Mouse (Mus musculus): Measurements from ENCODE around the gene Timp2. TPM values are rescaled to one million over a fixed set of nuclear protein-coding genes. Genes with fewer than 3 reads are reported as not detected.

Gene Timp2
- 58.7 and 102 TPM in 2 replicates for polyA plus RNA-seq (2014; fragmentation: Nextera tagmentation; extraction: Ambion mirVana)

DNA sequence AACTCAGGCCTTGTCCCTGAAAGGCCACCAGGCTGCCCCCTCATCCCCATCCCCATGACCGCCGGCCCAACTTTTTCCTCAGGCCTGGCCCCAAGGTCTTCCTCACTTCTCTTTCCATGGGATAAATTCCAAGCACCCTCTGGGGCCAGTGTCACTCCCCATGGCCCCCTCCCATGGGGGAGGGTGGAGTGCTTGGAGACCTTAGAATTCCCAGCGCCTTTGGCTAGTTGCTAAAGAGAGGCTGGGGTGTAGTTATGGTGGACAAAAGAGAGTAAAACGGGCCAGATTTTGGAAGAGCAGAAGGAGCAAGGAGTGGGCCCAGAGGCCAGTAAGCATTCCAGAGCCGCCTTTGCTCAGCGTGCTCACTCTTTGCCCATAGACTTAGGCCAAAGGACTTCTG, at the start of gene Timp2:
Timp2 (minus strand) TSS at position 101 of the 400 bp plus-strand sequence.
- WGBS, result 36% methylated on average over 6 of the region's 6 CpGs
- no peaks in the 10 kb centered on the region for H3K27me3 ChIP-seq (ENCODE audit: control insufficient read depth, insufficient read depth, low read length)

DNA sequence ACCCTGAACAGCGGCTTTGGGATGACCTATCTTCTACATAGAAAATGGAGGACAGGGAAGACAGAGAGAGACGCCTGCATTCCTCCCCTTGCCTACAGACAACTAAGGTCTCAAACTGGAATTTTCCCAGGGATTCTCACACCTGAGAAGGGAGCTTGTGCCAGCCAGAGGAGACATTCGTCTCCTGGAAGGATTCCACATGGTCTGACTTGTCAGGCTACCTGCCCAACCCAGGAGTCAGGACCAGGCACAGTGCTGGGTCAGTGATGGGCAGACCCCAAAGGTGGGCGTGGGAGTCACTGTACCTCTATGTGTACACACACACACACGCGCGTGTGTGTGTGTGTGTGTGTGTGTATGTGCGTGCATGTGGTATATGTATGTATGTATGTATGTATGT, 49.8 kb upstream of the Timp2 start:
- peaks cover 38% of the 10 kb centered on the region for H3K36me3 ChIP-seq (ENCODE audit: control insufficient read depth, insufficient read depth, low read length)
- no peak overlapping the region for H3K4me2 ChIP-seq (replicated peaks; ENCODE audit: low read depth, low read length)
- H3K9me3 ChIP-seq (ENCODE audit: control insufficient read depth, low read length), result no peaks in the 10 kb centered on the region
- no peak overlapping the region for H3K27ac ChIP-seq (ENCODE audit: low read depth, low read length)
- no peak overlapping the region for H3K4me3 ChIP-seq (ENCODE audit: low read length)
- WGBS, result 90% methylated on average over 8 of the region's 8 CpGs
- peaks cover 24% of the 10 kb centered on the region for H3K4me1 ChIP-seq (ENCODE audit: control insufficient read depth, insufficient read depth, low read length)
- H3K27me3 ChIP-seq (ENCODE audit: control insufficient read depth, insufficient read depth, low read length), result no peaks in the 10 kb centered on the region
- H3K9ac ChIP-seq (ENCODE audit: low read depth, low read length), result no peak overlapping the region
- no peak for ATAC-seq (ENCODE audit: low FRiP score, low TSS enrichment)

More for the DNA sequence above, at the start of gene Timp2:
- H3K27ac ChIP-seq (ENCODE audit: low read depth, low read length), result peak within 1 kb of the TSS; percentile 90
- peak within 1 kb of the TSS; percentile 82 for H3K4me3 ChIP-seq (ENCODE audit: low read length)
- no peaks in the 10 kb centered on the region for H3K9me3 ChIP-seq (ENCODE audit: control insufficient read depth, low read length)
- ATAC-seq (ENCODE audit: low FRiP score, low TSS enrichment), result no peak; the same call in 1 of the 2 replicates
- H3K4me1 ChIP-seq (ENCODE audit: control insufficient read depth, insufficient read depth, low read length), result peaks cover 28% of the 10 kb centered on the region
- peaks cover 2% of the 10 kb centered on the region; the same call in 1 of the 2 replicates for H3K36me3 ChIP-seq (ENCODE audit: control insufficient read depth, insufficient read depth, low read length)
- H3K4me2 ChIP-seq (replicated peaks; ENCODE audit: low read depth, low read length), result peak within 1 kb of the TSS; percentile 89
- H3K9ac ChIP-seq (ENCODE audit: low read depth, low read length), result peak within 1 kb of the TSS; percentile 94

DNA sequence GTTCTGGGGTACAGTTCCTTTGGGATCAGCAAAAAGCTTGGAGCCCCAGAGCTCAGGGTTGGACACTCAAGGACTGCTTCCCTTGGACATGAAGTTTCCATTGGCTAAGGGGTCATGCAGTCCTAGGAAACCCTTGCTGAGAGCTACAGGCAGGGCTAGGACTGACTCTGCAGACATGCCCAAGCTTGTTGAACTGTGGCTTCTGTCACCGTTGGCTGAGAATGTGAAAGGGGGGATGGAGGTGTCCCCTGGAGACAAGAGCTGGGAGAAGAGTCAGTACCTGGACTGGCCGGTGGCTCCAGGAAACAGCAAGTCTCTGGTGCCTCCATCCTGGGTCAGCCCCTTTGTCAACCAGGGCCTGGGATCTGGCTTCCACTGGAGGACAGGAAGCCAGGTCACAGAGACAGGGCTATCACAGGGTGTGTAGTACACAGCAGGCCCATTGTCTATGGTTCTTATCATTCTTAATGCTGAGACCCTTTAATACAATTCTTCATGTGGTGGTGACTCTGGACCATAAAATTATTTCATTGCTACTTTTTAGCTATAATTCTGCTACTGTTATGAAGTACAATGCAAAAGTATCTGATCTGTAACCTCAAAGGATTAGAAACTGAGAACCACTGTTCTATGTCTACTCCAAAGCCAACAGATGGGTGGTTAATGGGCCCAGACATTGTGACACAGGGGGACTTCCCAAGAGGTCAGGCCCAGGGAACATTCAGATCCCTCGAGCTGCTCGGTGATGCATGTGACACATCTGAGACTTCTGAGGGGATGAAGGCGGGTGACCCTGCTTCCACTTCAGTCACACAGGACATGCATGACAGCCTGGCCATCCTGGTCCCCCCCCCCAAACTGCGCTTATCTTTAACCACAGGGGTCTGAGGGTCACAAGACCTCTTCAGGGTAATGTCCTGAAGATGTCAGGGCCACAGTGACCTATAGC, 48.7 kb upstream of the Timp2 start:
- Histone ChIP-seq H3K4me2 (replicated peaks; ENCODE audit: low read depth, low read length) (no peak overlapping the region), H3K27ac (ENCODE audit: low read depth, low read length) (no peak overlapping the region), H3K9me3 (ENCODE audit: control insufficient read depth, low read length) (no peaks in the 10 kb centered on the region), H3K27me3 (ENCODE audit: control insufficient read depth, insufficient read depth, low read length) (no peaks in the 10 kb centered on the region), H3K4me1 (ENCODE audit: control insufficient read depth, insufficient read depth, low read length) (peaks cover 28% of the 10 kb centered on the region), H3K4me3 (ENCODE audit: low read length) (no peak overlapping the region), H3K36me3 (ENCODE audit: control insufficient read depth, insufficient read depth, low read length) (peaks cover 29% of the 10 kb centered on the region), H3K9ac (ENCODE audit: low read depth, low read length) (no peak overlapping the region)
- peak; percentile 24; the same call in 1 of the 2 replicates for ATAC-seq (ENCODE audit: low FRiP score, low TSS enrichment)
- 46% methylated on average over 6 of the region's 6 CpGs for WGBS

DNA sequence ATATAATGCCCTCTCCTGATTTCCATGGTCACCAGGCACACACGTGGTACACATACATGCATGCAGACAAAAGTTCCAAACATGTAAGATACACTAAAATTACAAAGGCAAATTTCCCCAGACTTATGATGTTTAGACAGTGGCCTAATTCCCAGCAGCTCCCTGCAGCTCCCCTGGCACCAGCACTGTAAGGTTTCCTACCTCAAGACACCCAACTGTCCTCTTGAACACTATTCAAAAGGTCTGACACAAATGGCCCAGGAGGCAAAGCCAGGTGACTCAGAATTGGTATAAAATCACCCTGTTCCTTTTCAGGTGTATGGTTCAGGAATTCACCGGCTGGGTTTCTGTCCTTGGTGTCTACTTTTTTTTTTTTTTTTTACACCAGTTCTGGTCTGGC, 47.6 kb upstream of the Timp2 start:
- peaks cover 28% of the 10 kb centered on the region for H3K4me1 ChIP-seq (ENCODE audit: control insufficient read depth, insufficient read depth, low read length)
- H3K36me3 ChIP-seq (ENCODE audit: control insufficient read depth, insufficient read depth, low read length), result peaks cover 21% of the 10 kb centered on the region
- no peak overlapping the region for H3K27ac ChIP-seq (ENCODE audit: low read depth, low read length)
- H3K4me2 ChIP-seq (replicated peaks; ENCODE audit: low read depth, low read length), result no peak overlapping the region
- 87% methylated on average over 2 of the region's 2 CpGs for WGBS
- no peaks in the 10 kb centered on the region for H3K27me3 ChIP-seq (ENCODE audit: control insufficient read depth, insufficient read depth, low read length)
- H3K9me3 ChIP-seq (ENCODE audit: control insufficient read depth, low read length), result no peaks in the 10 kb centered on the region
- ATAC-seq (ENCODE audit: low FRiP score, low TSS enrichment), result no peak
- no peak overlapping the region for H3K9ac ChIP-seq (ENCODE audit: low read depth, low read length)
- no peak overlapping the region for H3K4me3 ChIP-seq (ENCODE audit: low read length)

DNA sequence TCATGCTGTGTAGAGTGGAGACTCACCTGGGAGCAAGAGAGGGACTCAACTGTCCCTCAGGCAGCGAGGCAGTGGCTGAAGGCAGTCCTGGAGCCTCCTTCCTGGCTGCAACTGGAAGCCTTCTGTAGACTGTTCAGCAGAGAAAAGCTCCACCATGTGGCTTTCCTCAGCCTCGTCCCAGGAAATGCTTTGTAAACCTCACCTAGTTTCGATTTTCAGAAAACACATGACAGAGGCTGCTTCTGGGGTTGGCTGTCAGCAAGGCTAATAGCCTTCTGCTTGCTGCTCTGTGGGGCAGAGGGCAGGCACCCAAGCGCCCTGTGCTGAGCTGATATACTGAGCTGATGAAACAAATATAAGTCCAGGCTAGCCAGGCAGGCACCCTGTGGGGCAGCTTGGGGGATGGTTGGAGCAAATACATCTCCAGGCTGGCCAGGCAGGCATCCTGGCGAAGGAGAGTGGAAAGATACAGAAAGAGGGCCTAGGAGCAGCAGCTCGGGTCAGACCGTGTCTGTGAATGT, 46.3 kb upstream of the Timp2 start, which contains the start of gene Lgals3bp:
Lgals3bp (minus strand) TSS at position 333 of the 521 bp plus-strand sequence.
- ATAC-seq (ENCODE audit: low FRiP score, low TSS enrichment), result peak; percentile 47; the same call in 1 of the 2 replicates
- Histone ChIP-seq H3K9me3 (ENCODE audit: control insufficient read depth, low read length) (no peaks in the 10 kb centered on the region), H3K4me2 (replicated peaks; ENCODE audit: low read depth, low read length) (peak within 1 kb of the TSS; percentile 19; the same call in 1 of the 2 replicates), H3K4me1 (ENCODE audit: control insufficient read depth, insufficient read depth, low read length) (peaks cover 28% of the 10 kb centered on the region), H3K27ac (ENCODE audit: low read depth, low read length) (peak within 1 kb of the TSS; percentile 77), H3K36me3 (ENCODE audit: control insufficient read depth, insufficient read depth, low read length) (peaks cover 12% of the 10 kb centered on the region), H3K9ac (ENCODE audit: low read depth, low read length) (no peak within 1 kb of the TSS), H3K27me3 (ENCODE audit: control insufficient read depth, insufficient read depth, low read length) (no peaks in the 10 kb centered on the region), H3K4me3 (ENCODE audit: low read length) (no peak within 1 kb of the TSS)
- 26% methylated on average over 7 of the region's 7 CpGs for WGBS

DNA sequence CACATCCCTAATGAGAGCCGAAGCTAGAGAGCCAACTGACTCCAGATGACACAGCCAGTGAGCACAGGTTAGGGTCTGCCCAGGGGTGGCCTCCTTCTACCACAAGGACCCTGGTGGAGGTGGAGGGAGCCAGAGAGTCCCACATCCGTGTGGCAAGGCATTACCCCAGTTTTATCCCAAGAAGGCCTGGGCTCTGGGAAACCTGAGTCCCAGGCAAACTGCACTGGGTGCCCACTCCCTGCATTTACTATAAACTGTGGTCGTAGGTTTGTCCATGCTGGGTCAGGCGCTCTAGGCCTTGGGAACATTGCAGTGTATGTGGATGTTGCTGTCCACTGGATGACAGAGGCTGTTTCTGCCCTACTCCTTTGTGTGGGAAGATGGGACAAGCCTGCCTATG, 45.7 kb upstream of the Timp2 start:
- 73% methylated on average over 4 of the region's 4 CpGs for WGBS
- Histone ChIP-seq H3K27me3 (ENCODE audit: control insufficient read depth, insufficient read depth, low read length) (no peaks in the 10 kb centered on the region), H3K4me3 (ENCODE audit: low read length) (no peak overlapping the region), H3K9me3 (ENCODE audit: control insufficient read depth, low read length) (no peaks in the 10 kb centered on the region), H3K9ac (ENCODE audit: low read depth, low read length) (no peak overlapping the region), H3K36me3 (ENCODE audit: control insufficient read depth, insufficient read depth, low read length) (peaks cover 6% of the 10 kb centered on the region; the same call in 1 of the 2 replicates), H3K4me2 (replicated peaks; ENCODE audit: low read depth, low read length) (peak overlapping the region; percentile 19; the same call in 1 of the 2 replicates), H3K4me1 (ENCODE audit: control insufficient read depth, insufficient read depth, low read length) (peaks cover 28% of the 10 kb centered on the region), H3K27ac (ENCODE audit: low read depth, low read length) (peak overlapping the region; percentile 77)
- ATAC-seq (ENCODE audit: low FRiP score, low TSS enrichment), result no peak

DNA sequence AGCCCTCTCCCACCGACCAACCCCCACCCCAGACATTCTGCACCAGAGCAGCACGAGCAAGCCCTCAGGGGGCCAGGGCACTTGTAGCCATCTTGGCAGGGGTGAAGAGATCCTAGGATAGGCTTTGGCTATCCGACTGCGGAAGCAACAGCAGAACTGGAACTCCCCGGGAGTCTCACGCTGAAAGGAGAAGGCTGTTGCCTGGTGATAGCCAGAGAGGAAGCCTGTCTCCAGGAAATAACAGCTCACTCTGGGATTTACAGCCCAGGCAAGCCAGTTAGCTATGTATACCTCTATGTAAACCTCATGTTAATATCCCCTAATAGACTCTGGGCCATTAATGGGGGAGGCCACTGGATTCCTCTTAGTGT, 45.0 kb upstream of the Timp2 start:
- no peak overlapping the region for H3K4me3 ChIP-seq (ENCODE audit: low read length)
- 0 out of 2 replicates have a peak overlapping the region, but pooled peaks have one; percentile 19 for H3K4me2 ChIP-seq (replicated peaks; ENCODE audit: low read depth, low read length)
- peak; percentile 8; the same call in 1 of the 2 replicates for ATAC-seq (ENCODE audit: low FRiP score, low TSS enrichment)
- H3K36me3 ChIP-seq (ENCODE audit: control insufficient read depth, insufficient read depth, low read length), result no peaks in the 10 kb centered on the region; the same call in 1 of the 2 replicates
- no peaks in the 10 kb centered on the region; the same call in 1 of the 2 replicates for H3K9me3 ChIP-seq (ENCODE audit: control insufficient read depth, low read length)
- H3K4me1 ChIP-seq (ENCODE audit: control insufficient read depth, insufficient read depth, low read length), result peaks cover 28% of the 10 kb centered on the region
- H3K27ac ChIP-seq (ENCODE audit: low read depth, low read length), result peak overlapping the region; percentile 77; the same call in 1 of the 2 replicates
- 16% methylated on average over 6 of the region's 6 CpGs for WGBS
- H3K9ac ChIP-seq (ENCODE audit: low read depth, low read length), result no peak overlapping the region
- no peaks in the 10 kb centered on the region for H3K27me3 ChIP-seq (ENCODE audit: control insufficient read depth, insufficient read depth, low read length)

DNA sequence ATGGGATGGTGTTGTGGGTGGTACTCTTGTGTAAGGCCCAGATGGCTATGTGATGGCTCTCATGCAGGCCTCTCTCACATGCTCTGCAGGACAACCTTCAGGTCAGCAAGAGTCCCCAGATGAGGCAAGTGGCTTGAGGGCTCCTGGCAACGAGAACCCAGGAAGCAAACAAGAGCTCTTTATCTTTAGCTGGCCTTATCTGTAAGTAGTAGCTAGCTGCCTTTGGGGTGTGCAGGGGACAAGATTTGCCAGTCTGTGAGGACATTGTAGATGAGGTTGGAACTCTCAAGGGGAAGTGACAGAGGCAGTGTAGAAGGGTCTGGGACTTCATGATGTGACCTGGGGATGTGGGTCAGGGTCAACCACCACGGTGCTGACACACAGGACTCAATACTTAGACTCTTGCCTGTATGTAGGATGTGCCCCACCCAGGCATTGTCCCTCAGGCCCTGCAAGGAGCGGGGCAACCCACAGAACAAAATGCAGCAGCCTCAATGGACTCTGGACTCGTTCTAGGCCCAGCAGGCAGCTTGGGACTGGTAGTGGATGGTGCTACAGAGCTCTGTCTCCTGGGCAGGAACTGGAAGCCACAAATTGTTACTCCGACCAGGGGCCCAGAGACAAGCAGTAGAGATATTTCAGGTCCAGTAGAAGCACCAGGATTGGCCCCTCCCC, 44.5 kb upstream of the Timp2 start:
- H3K4me3 ChIP-seq (ENCODE audit: low read length), result no peak overlapping the region
- H3K4me2 ChIP-seq (replicated peaks; ENCODE audit: low read depth, low read length), result 0 out of 2 replicates have a peak overlapping the region, but pooled peaks have one; percentile 2
- no peaks in the 10 kb centered on the region; the same call in 1 of the 2 replicates for H3K9me3 ChIP-seq (ENCODE audit: control insufficient read depth, low read length)
- no peak for ATAC-seq (ENCODE audit: low FRiP score, low TSS enrichment)
- 78% methylated on average over 5 of the region's 5 CpGs for WGBS
- H3K27ac ChIP-seq (ENCODE audit: low read depth, low read length), result peak overlapping the region; percentile 77; the same call in 1 of the 2 replicates
- peaks cover 28% of the 10 kb centered on the region for H3K4me1 ChIP-seq (ENCODE audit: control insufficient read depth, insufficient read depth, low read length)
- H3K9ac ChIP-seq (ENCODE audit: low read depth, low read length), result no peak overlapping the region
- H3K36me3 ChIP-seq (ENCODE audit: control insufficient read depth, insufficient read depth, low read length), result no peaks in the 10 kb centered on the region
- H3K27me3 ChIP-seq (ENCODE audit: control insufficient read depth, insufficient read depth, low read length), result no peaks in the 10 kb centered on the region
